Mouse (Mus musculus) c-Kit-negative CD71-positive TER-119-positive erythroid progenitor cells, embryonic 14.5 days (primary cell): ENCODE results near the gene Psmb9.
"Not testable (repeated sequence)": the region's sequence is repeated elsewhere in the genome, so short reads cannot be mapped to it uniquely, and the experiment has no call there.

Experiments used
- DNase-seq: peaks from one replicate; pipeline ENCODE4 v3.0.0-alpha.2; 2013; ENCODE audit warnings: low read depth, low spot score

Psmb9 gene

GRCm38 (mm10) chr17:34187261-34187916 lies at the start of gene Psmb9, which contains the start of gene Tap1:
Gene Psmb9 (minus strand): TSS chr17:34187764.
Gene Tap1 (plus strand): TSS chr17:34187553.
- DNase-seq = peak; percentile 70

GRCm38 (mm10) chr17:34236691-34237090 lies 49.1 kb upstream of the Psmb9 start:
- DNase-seq = no peak

- no peak for DNase-seq
Observed at GRCm38 (mm10) chr17:34234926-34235325, 47.4 kb upstream of the Psmb9 start.

GRCm38 (mm10) chr17:34232021-34232420 lies 44.5 kb upstream of the Psmb9 start:
- DNase-seq = not testable (repeated sequence)

GRCm38 (mm10) chr17:34230971-34231370 lies 43.4 kb upstream of the Psmb9 start:
- DNase-seq = not testable (repeated sequence)

GRCm38 (mm10) chr17:34225911-34226310 lies 38.3 kb upstream of the Psmb9 start:
- DNase-seq = not testable (repeated sequence)

- no peak for DNase-seq
Observed at GRCm38 (mm10) chr17:34225426-34225825, 37.9 kb upstream of the Psmb9 start.

GRCm38 (mm10) chr17:34224816-34225215 lies 37.3 kb upstream of the Psmb9 start:
- DNase-seq = no peak

- not testable (repeated sequence) for DNase-seq
Observed at GRCm38 (mm10) chr17:34220401-34220800, 32.8 kb upstream of the Psmb9 start.

GRCm38 (mm10) chr17:34219801-34220200 lies 32.2 kb upstream of the Psmb9 start:
- DNase-seq = not testable (repeated sequence)

GRCm38 (mm10) chr17:34219096-34219495 lies 31.5 kb upstream of the Psmb9 start:
- not testable (repeated sequence) for DNase-seq

GRCm38 (mm10) chr17:34218675-34219074 lies 31.1 kb upstream of the Psmb9 start:
- no peak for DNase-seq

- DNase-seq = no peak
Observed at GRCm38 (mm10) chr17:34217986-34218385, 30.4 kb upstream of the Psmb9 start.

GRCm38 (mm10) chr17:34217216-34217928 lies 29.8 kb upstream of the Psmb9 start:
- DNase-seq = no peak

GRCm38 (mm10) chr17:34215176-34215575 lies 27.6 kb upstream of the Psmb9 start:
- DNase-seq = no peak

GRCm38 (mm10) chr17:34213936-34214335 lies 26.4 kb upstream of the Psmb9 start:
- DNase-seq = no peak

- DNase-seq = no peak
Observed at GRCm38 (mm10) chr17:34211746-34212365, 24.3 kb upstream of the Psmb9 start.

- DNase-seq = no peak
Observed at GRCm38 (mm10) chr17:34210599-34210998, 23.0 kb upstream of the Psmb9 start.

- no peak for DNase-seq
Observed at GRCm38 (mm10) chr17:34209680-34210079, 22.1 kb upstream of the Psmb9 start.

- no peak for DNase-seq
Observed at GRCm38 (mm10) chr17:34208421-34208820, 20.9 kb upstream of the Psmb9 start.

- no peak for DNase-seq
Observed at GRCm38 (mm10) chr17:34207866-34208265, 20.3 kb upstream of the Psmb9 start.

GRCm38 (mm10) chr17:34207456-34207855 lies 19.9 kb upstream of the Psmb9 start:
- DNase-seq = no peak

GRCm38 (mm10) chr17:34206731-34207130 lies 19.2 kb upstream of the Psmb9 start:
- no peak for DNase-seq
